Mouse (Mus musculus): ENCODE results near the gene Agap1. TPM values are rescaled to one million over a fixed set of nuclear protein-coding genes. Genes with fewer than 3 reads are reported as not detected.

The Agap1 gene
- total and polyA plus RNA-seq, 3 experiments: 0.01 TPM; not detected in 2

GRCm38 (mm10) chr1:89688914-89689313 is 234.3 kb downstream of the Agap1 start:
- Histone ChIP-seq H3K4me3 (ENCODE audit: control insufficient read depth in 1 of 2, insufficient read depth in 1 of 2, low read depth in 2 of 2, low read length in 2 of 2) (no peak overlapping the region), H3K79me2 (ENCODE audit: control insufficient read depth, insufficient read depth, low read length, poor library complexity) (no peaks in the 10 kb centered on the region), H3K27me3 (ENCODE audit: control insufficient read depth in 1 of 2, insufficient read depth in 2 of 2, low read length in 2 of 2) (no peaks in the 10 kb centered on the region), H3K9me3 (replicated peaks; ENCODE audit: insufficient read depth, low read length) (no peaks in the 10 kb centered on the region; the same call in 1 of the 2 replicates), H3K9ac (ENCODE audit: control insufficient read depth, low read depth, low read length, poor library complexity, severe bottlenecking) (no peak overlapping the region), H3K27ac (ENCODE audit: control insufficient read depth, low read depth, low read length) (no peak overlapping the region), H3K4me1 (ENCODE audit: control insufficient read depth in 1 of 2, insufficient read depth in 2 of 2, low read length in 2 of 2) (no peaks in the 10 kb centered on the region), H3K36me3 (ENCODE audit: control insufficient read depth in 1 of 2, insufficient read depth in 2 of 2, low read length in 2 of 2) (no peaks in the 10 kb centered on the region)
- TF ChIP-seq GABPA (IDR thresholded peaks at IDR 0.05; ENCODE audit: low read depth, low read length) (no peak), MAZ (IDR thresholded peaks at IDR 0.05; ENCODE audit: low read depth, low read length) (no peak), RCOR1 (IDR thresholded peaks at IDR 0.05; ENCODE audit: low read depth, low read length) (no peak)
- no peak for DNase-seq (ENCODE audit: low read depth, low spot score)

GRCm38 (mm10) chr1:89689544-89690212 is 235.1 kb downstream of the Agap1 start:
- Histone ChIP-seq H3K27ac (ENCODE audit: control insufficient read depth, low read depth, low read length) (no peak overlapping the region), H3K4me1 (ENCODE audit: control insufficient read depth in 1 of 2, insufficient read depth in 2 of 2, low read length in 2 of 2) (no peaks in the 10 kb centered on the region), H3K36me3 (ENCODE audit: control insufficient read depth in 1 of 2, insufficient read depth in 2 of 2, low read length in 2 of 2) (no peaks in the 10 kb centered on the region), H3K79me2 (ENCODE audit: control insufficient read depth, insufficient read depth, low read length, poor library complexity) (no peaks in the 10 kb centered on the region), H3K9me3 (replicated peaks; ENCODE audit: insufficient read depth, low read length) (no peaks in the 10 kb centered on the region), H3K4me3 (ENCODE audit: control insufficient read depth in 1 of 2, insufficient read depth in 1 of 2, low read depth in 2 of 2, low read length in 2 of 2) (no peak overlapping the region), H3K27me3 (ENCODE audit: control insufficient read depth in 1 of 2, insufficient read depth in 2 of 2, low read length in 2 of 2) (no peaks in the 10 kb centered on the region), H3K9ac (ENCODE audit: control insufficient read depth, low read depth, low read length, poor library complexity, severe bottlenecking) (no peak overlapping the region)
- DNase-seq (ENCODE audit: low read depth, low spot score): no peak
- TF ChIP-seq MAZ (IDR thresholded peaks at IDR 0.05; ENCODE audit: low read depth, low read length) (no peak), SMC3 (IDR thresholded peaks at IDR 0.05; ENCODE audit: low read depth, low read length) (no peak), BHLHE40 (IDR thresholded peaks at IDR 0.05; ENCODE audit: borderline replicate concordance, low read depth, low read length) (no peak), CHD1 (IDR thresholded peaks at IDR 0.05; ENCODE audit: low read depth, low read length) (no peak), TAL1 (IDR thresholded peaks at IDR 0.05; ENCODE audit: low read length) (no peak)

GRCm38 (mm10) chr1:89691096-89691495 is 236.5 kb downstream of the Agap1 start:
- H3K79me2 ChIP-seq (ENCODE audit: control insufficient read depth, insufficient read depth, low read length, poor library complexity): no peaks in the 10 kb centered on the region
- no peak overlapping the region for H3K4me3 ChIP-seq (ENCODE audit: control insufficient read depth in 1 of 2, insufficient read depth in 1 of 2, low read depth in 2 of 2, low read length in 2 of 2)
- DNase-seq (ENCODE audit: low read depth, low spot score): no peak
- no peak overlapping the region for H3K27ac ChIP-seq (ENCODE audit: control insufficient read depth, low read depth, low read length)
- H3K36me3 ChIP-seq (ENCODE audit: control insufficient read depth in 1 of 2, insufficient read depth in 2 of 2, low read length in 2 of 2): no peaks in the 10 kb centered on the region
- no peaks in the 10 kb centered on the region for H3K27me3 ChIP-seq (ENCODE audit: control insufficient read depth in 1 of 2, insufficient read depth in 2 of 2, low read length in 2 of 2)
- H3K9me3 ChIP-seq (replicated peaks; ENCODE audit: insufficient read depth, low read length): no peaks in the 10 kb centered on the region
- H3K9ac ChIP-seq (ENCODE audit: control insufficient read depth, low read depth, low read length, poor library complexity, severe bottlenecking): no peak overlapping the region
- H3K4me1 ChIP-seq (ENCODE audit: control insufficient read depth in 1 of 2, insufficient read depth in 2 of 2, low read length in 2 of 2): no peaks in the 10 kb centered on the region
- TF ChIP-seq MYB (IDR thresholded peaks at IDR 0.05; ENCODE audit: low read depth, low read length) (no peak), MAZ (IDR thresholded peaks at IDR 0.05; ENCODE audit: low read depth, low read length) (no peak), GABPA (IDR thresholded peaks at IDR 0.05; ENCODE audit: low read depth, low read length) (no peak), E2F4 (IDR thresholded peaks at IDR 0.05; ENCODE audit: borderline replicate concordance, low read depth, low read length) (no peak), CTCF (IDR thresholded peaks at IDR 0.05 in 2 of 3, conservative IDR thresholded peaks at IDR 0.05 in 1 of 3; ENCODE audit: control insufficient read depth in 1 of 3, insufficient read depth in 1 of 3, low read depth in 2 of 3, low read length in 3 of 3, poor library complexity in 1 of 3, severe bottlenecking in 1 of 3) (no peak), JUND (IDR thresholded peaks at IDR 0.05; ENCODE audit: low read depth, low read length) (no peak), RAD21 (IDR thresholded peaks at IDR 0.05; ENCODE audit: low read depth, low read length) (no peak), HCFC1 (IDR thresholded peaks at IDR 0.05; ENCODE audit: low read depth, low read length) (no peak)

All from MEL (cell line).